Mouse (Mus musculus) Patski (cell line): ENCODE measurements around the gene Thada. TPM values are rescaled to one million over a fixed set of nuclear protein-coding genes. Genes with fewer than 3 reads are reported as not detected.
A peak's percentile ranks its signal among the peaks of the same experiment; 100 is the strongest.

Experiments
- ATAC-seq: fragments of 100-300 bp; one replicate; pipeline ENCODE4 v1.8.0; 2021
- CTCF ChIA-PET: fragments of 350-600 bp; sonication (Branson Sonifier 250); formaldehyde crosslinking; loops from one replicate; lab custom pipeline; 2022; ENCODE audit warnings: inconsistent platforms; lab: Charles Lee
- POLR2A ChIA-PET: fragments of 350-600 bp; sonication (Branson Sonifier 250); formaldehyde crosslinking; loops from one replicate; lab custom pipeline; 2022; ENCODE audit warnings: antibody characterized with exemption, inconsistent platforms; lab: Charles Lee
- DNase-seq: peaks from one replicate; pipeline ENCODE4 v3.0.0-alpha.2; 2011; ENCODE audit warnings: low read depth, low spot score
- H3K27me3 ChIP-seq: fragments of 371-371 bp; one replicate; pipeline ENCODE4 v1.5.1; 2021
- CTCF ChIP-seq: fragments of 100-300 bp; IDR thresholded peaks from one replicate; pipeline ENCODE4 v1.5.1; 2021
- in situ Hi-C: fragments of 300-500 bp; cut with MboI; formaldehyde crosslinking; loops from 3 replicates; pipeline ENCODE4 v1.11.1; 2018; ENCODE audit warnings: low pct_unique_long_range_greater_than_20kb, mixed read lengths
- polyA plus RNA-seq: library from polyadenylated mRNA; unstranded; gene quantifications from one replicate; pipeline ENCODE4 v1.2.3, GENCODE M21; 2021

The Thada gene
- polyA plus RNA-seq, 1 experiment from 2014 or later, result 16.3 TPM

DNA sequence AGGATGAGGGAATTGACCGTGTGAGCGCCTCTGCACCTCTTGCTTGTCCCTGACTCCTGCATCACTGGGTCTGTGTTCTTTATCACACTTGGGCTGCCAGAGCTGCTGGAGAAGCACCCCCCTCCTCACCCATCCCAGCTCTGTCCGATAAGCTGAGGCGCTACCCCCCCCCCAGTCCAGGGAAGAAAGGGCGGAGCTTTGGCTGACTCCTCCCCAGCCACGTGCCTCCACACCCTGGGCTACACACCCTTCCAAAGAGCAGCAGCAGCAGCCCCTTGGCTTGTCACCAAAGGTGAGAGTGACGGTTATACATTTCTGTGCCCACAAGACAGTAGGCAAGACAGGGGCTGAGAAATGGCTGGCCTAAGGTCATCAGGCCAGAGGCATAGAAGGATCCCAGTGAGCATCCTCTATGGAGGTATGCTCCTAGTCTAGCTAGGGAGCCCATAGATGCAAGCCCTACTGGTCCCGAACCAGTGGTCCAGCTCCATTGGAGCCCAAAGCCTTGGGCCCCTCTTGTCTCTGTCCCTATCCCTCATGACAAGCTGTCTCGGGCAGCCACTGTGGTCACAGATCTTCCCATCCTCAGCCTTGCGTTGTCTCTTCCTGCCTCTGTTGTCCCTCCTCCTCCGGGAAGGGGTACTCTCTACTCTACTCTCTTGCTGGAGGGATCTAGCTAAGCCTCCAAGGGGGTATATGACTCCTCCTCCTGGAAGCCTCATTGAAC is 311.5 kb downstream of the Thada start:
- DNase-seq (no peak), ATAC-seq (no peak)
- ChIA-PET CTCF (interaction anchor here (1.5 kb wide), 1 partner anchor 24 kb away, joined by 3 read pairs; no protein-coding TSS in a partner anchor), POLR2A (no interaction called here)
- no peaks in the 10 kb centered on the region for H3K27me3 ChIP-seq
- in situ Hi-C loops, result no loop called here
- TF ChIP-seq CTCF, result no peak

DNA sequence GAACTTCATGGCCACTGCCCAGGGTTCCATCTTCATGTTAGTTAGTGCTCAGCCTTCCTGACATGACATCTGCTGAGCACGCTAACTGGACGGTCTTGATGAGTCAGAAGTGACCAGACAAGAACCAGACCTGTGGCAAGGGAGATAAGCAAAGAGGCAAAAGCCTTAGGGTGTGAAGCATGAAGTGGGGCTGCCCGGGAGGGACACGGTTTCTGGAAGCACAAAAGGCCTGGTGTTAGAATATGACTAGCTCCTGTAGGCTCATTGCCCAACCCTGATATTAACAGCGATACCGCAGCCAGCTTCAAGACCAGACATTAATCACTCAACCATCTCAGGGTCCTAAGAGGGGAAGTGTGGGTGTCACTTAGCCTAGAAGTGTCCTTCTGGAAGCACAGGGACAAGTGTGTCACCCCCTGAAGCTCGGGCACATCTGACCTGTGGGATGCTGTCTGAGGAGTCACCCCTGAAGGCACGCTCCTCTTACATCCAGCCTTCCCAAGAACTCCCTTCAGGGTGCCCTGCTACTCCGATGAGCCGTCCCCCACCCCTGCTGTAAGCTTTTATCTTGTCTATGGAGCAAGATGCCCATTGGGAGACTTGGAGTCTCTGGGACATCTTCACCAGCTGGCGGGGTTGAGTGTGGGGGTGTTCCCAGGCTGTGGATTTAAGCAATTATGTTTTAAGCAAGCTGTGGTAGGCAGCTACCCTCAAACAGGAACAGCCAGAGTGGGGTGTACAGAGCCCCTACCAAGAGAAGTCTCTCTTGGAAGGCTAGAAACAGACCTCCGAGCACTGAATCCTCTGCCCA is 312.8 kb downstream of the Thada start:
- POLR2A ChIA-PET, result interaction anchor here (1.0 kb wide), 1 partner anchor 32 kb away, joined by 3 read pairs; no protein-coding TSS in a partner anchor

DNA sequence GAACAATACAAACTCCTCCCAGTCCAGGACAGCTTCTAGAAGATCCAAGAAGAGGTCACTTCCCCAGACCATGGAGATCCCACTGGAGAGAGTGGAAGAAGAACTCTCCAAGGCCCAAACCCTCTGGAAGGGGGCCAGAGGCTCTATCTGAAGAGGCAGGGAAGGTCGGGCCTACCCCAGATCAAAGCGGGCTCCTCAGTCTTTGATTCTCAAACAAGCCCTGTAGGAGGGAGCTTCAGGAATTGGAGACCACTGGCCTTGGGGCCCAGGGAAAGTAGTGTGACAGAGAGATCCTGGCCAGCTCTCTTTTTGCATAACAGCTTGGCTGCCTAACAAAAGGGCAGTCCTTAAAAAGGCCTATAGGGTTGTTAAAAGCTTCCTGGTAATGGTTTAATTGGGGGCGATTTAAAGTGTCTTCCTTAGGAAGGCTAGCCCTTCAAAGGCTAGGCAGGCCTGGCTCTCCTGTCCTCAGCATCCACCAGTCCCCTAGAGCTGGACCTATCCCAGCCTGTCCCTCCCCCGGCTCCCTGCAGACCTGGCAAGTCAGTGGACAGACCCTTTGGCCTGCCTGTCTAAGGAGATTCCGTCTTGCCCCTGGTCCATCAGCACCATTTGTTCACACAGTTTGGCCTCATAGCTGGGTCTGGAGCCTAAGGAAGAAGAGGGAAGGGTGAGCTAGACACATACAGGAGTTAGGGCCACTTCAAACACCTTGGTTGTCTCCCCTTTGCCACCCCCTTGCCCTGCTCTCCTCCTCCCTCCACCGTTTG is 313.6 kb downstream of the Thada start:
- ATAC-seq (no peak), DNase-seq (no peak)
- no peak for TF ChIP-seq CTCF
- in situ Hi-C loops, result no loop called here
- ChIA-PET POLR2A (interaction anchor here (1.0 kb wide), 1 partner anchor 33 kb away, joined by 3 read pairs; no protein-coding TSS in a partner anchor), CTCF (interaction anchor here (1.0 to 1.8 kb wide), 2 partner anchors 38 kb away, joined by 3 to 5 read pairs; no protein-coding TSS in a partner anchor)
- no peaks in the 10 kb centered on the region for H3K27me3 ChIP-seq

More for the DNA sequence above, 312.8 kb downstream of the Thada start:
- no peaks in the 10 kb centered on the region for H3K27me3 ChIP-seq
- no peak for TF ChIP-seq CTCF
- DNase-seq (no peak), ATAC-seq (no peak)
- CTCF ChIA-PET, result interaction anchor here (1.0 to 1.5 kb wide), 2 partner anchors 25 to 37 kb away, joined by 3 read pairs; no protein-coding TSS in a partner anchor
- in situ Hi-C loops, result no loop called here

DNA sequence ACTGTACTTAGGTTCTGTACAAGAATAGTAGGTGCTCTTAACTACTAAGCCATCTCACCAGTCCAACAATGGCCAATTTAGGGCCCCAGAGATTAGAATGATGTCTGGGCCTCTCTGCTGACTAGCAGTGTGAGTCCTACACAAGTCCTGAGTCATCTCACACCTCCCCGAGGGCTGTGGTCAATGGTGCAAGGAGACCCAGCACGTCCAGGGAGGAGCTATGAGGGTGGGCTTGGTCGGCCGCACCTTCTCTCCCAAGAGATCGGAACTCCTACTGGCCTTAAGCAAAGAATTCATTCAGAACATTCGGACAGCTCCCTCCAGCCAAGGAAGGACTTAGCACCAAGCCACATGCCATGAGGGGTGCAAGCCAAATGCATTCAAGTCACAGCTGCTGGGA is 314.7 kb downstream of the Thada start:
- no peaks in the 10 kb centered on the region for H3K27me3 ChIP-seq
- ATAC-seq (peak; percentile 55), DNase-seq (no peak)
- no peak for TF ChIP-seq CTCF
- ChIA-PET POLR2A (interaction anchor here (0.6 kb wide), 1 partner anchor 28 kb away, joined by 3 read pairs; no protein-coding TSS in a partner anchor), CTCF (interaction anchor here (0.8 to 1.8 kb wide), 3 partner anchors 12 to 122 kb away, joined by 3 to 5 read pairs (median 4); no protein-coding TSS in a partner anchor)
- in situ Hi-C loops, result no loop called here

DNA sequence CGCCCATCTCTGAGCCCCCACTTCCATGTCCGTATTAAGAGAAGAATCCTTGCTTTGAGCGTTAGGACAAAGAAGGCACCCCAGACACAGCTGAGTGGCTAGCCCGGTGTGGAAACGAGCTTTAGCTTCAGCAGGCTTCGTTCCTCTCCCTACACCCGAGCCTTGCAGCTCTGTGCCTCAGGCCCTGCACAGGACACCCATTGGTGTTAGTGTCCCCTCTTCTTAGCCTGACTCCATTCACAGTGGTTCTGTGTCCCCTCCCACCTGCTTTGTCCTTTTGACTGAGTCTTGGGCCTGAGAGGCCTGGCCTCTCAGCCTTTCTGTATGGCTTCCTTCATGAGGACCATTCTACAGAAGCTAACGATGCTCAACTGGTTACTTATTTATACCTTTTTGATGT is 315.7 kb downstream of the Thada start:
- DNase-seq (no peak), ATAC-seq (no peak)
- CTCF ChIA-PET, result interaction anchor here (2.3 to 5.3 kb wide), 2 partner anchors 34 to 40 kb away, joined by 6 to 24 read pairs; no protein-coding TSS in a partner anchor
- H3K27me3 ChIP-seq, result no peaks in the 10 kb centered on the region
- in situ Hi-C loops, result no loop called here
- TF ChIP-seq CTCF, result no peak
- POLR2A ChIA-PET, result interaction anchor here (4.5 kb wide), 1 partner anchor 33 kb away, joined by 14 read pairs; no protein-coding TSS in a partner anchor

DNA sequence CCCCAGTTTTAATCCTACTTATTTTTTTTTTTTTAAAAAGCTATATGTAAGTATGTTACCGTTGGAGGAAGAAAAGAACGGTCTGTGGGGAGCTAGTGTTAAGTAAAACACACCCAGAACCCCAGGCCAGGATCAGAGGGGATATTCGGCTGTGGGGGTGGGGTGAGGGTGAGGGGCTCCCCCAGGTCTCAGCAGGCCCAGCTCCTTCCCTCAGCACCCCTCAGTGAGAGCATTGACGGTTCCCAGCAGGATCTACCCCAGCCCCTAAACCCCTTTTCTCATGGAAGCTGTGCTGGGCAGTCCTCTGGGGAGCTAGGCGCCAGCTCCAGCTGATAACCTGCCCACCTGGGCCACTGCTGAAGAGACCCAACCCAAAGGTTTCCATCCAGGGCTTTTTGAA is 316.4 kb downstream of the Thada start:
- ATAC-seq, result no peak
- in situ Hi-C loops, result no loop called here
- no peak for DNase-seq
- no peak for TF ChIP-seq CTCF
- H3K27me3 ChIP-seq, result no peaks in the 10 kb centered on the region
- CTCF ChIA-PET, result interaction anchor here (0.8 to 5.3 kb wide), 3 partner anchors 18 to 41 kb away, joined by 3 to 24 read pairs (median 6); no protein-coding TSS in a partner anchor
- POLR2A ChIA-PET, result interaction anchor here (4.5 kb wide), 1 partner anchor 33 kb away, joined by 14 read pairs; no protein-coding TSS in a partner anchor

DNA sequence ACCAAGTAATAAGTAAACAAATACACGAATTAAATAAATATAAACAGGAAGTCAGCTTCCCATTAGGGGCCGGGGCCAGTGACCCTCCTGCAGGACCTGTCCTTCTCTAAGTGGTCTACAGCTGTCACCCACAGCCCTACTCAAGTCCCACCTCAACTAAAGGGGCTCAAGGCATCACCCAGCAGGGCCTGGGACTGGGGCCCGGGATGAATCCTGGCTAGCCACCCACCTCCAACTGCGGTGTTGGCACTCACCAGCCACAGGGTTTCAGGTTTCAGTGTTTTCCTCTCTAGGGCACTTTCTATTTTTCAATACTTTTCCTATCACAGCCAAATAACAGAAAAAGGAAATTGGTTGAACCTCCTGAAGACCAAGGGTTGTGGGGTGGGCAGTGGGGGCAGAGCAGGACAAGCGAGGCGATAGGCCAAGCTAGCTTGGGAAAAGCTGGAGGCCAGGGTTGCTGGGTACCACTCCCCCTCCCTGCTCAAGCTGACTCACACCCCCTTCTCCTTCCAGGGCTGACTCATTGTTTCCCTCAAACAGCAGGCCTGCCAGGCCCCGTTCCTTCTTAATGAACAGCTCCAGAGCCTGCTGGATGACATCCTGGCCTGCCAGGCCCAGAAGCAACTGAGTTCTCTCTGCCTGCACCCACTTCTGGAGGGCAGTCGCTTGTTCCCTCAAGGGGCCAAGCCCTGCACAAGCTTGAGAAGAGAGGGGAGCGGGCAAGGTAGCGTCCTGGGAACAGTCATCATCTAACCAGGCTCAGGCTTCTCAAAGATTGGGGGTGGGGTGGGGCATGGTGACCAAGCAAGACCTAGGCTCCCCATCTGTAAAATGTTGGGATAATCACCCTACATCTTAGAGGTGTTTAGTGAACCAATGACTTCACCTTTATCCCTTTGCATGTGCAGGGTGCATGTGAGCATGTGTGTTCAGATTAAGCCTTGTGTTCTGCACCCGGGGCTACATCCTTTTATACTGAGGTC is 317.2 kb downstream of the Thada start:
- ATAC-seq, result peak; percentile 83
- POLR2A ChIA-PET, result interaction anchor here (2.0 to 4.5 kb wide), 2 partner anchors 8 to 34 kb away, joined by 5 to 14 read pairs; no protein-coding TSS in a partner anchor

DNA sequence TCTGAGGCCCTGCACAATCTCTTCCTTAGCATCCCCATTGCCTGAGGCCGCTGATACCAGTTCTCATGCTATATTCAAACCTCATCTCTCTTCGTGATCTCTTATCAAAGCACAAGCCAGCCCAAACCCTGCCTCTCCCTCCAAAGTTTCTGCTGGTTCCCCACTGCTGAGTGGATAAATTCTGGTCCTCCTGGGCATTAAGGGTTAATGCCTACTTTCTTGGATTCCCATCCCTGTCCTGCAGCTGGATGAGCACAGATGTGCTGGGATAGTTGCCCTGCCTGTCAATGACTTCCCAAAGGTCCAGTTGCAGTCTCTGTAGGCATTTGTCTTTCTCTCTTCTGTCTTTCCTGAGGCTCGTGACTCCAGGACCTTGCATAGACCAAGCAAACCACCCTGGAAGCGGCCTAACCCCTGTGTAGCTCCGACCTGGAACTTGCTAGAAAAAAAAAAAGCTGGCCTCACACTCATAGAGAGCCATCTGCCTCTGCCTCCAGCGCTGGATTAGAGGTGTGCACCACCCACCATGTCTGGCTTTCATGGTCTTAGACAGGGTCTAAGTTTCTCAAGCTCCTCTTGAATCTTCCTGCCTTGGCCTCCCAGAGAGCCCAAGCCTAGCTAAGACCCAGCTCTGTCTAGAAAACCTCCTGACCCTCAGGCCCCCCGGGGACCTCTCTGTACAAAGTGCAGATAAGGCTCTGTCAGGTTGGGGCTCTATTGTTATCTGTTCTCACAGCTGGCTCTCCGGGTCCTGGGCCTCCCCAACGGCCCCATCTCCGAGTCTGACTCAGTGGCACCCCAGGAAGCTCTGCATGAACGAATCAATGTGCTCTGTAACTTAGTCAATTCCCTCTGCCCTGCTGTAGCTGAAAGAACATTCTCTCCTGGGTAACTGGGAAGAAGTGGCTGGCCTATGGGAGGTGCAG is 318.6 kb downstream of the Thada start:
- H3K27me3 ChIP-seq, result no peaks in the 10 kb centered on the region
- in situ Hi-C loops, result no loop called here
- CTCF ChIA-PET, result interaction anchor here (5.3 kb wide), 1 partner anchor 32 kb away, joined by 24 read pairs; no protein-coding TSS in a partner anchor
- ATAC-seq (no peak), DNase-seq (no peak)
- POLR2A ChIA-PET, result interaction anchor here (1.2 to 4.5 kb wide), 4 partner anchors 10 to 38 kb away, joined by 5 to 14 read pairs (median 6); no protein-coding TSS in a partner anchor
- TF ChIP-seq CTCF, result no peak

More for the DNA sequence above, 317.2 kb downstream of the Thada start:
- H3K27me3 ChIP-seq, result no peaks in the 10 kb centered on the region
- CTCF ChIA-PET, result interaction anchor here (0.8 to 5.3 kb wide), 3 partner anchors 19 to 42 kb away, joined by 3 to 24 read pairs (median 6); no protein-coding TSS in a partner anchor
- peak; percentile 84 for DNase-seq
- in situ Hi-C loops, result no loop called here
- no peak for TF ChIP-seq CTCF
